In genomic region chr5:92435025-92435584, GRCm38 (mm10) we compare ENCODE assay signal across 8 mouse cellular contexts. TPM values are rescaled to one million over a fixed set of nuclear protein-coding genes. Genes with fewer than 3 reads are reported as not detected.
DNase-seq lines count a peak whose midpoint lies in the region; ATAC-seq lines count a peak whose summit lies in the region.

TSS of gene Nup54 (minus strand) at chr5:92435219.

- H3K27me3 ChIP-seq in forebrain, embryonic 14.5 days (replicated peaks; ENCODE audit: control insufficient read depth, insufficient read depth, low read length), result no peaks in the 10 kb centered on the region
- no peaks in the 10 kb centered on the region for H3K27me3 ChIP-seq in neural tube, embryonic 15.5 days (replicated peaks)

- under 1% methylated on average over 34 of the region's 34 CpGs for WGBS in forebrain, embryonic 14.5 days
- 1% methylated on average over 34 of the region's 34 CpGs for WGBS in neural tube, embryonic 15.5 days

- peak within 1 kb of the TSS; percentile 81 for H3K27ac ChIP-seq in forebrain, embryonic 14.5 days (ENCODE audit: low read depth, low read length)
- peak within 1 kb of the TSS; percentile 85 for H3K27ac ChIP-seq in neural tube, embryonic 15.5 days (replicated peaks)

- intact Hi-C loops in heart, postnatal 14 days (cut with DNase I), result loop anchor here (2.0 kb wide), 1 partner anchor 70 kb away; no protein-coding TSS in a partner anchor

- peaks cover 2% of the 10 kb centered on the region; the same call in 1 of the 2 replicates for H3K36me3 ChIP-seq in forebrain, embryonic 14.5 days (ENCODE audit: control insufficient read depth, insufficient read depth, low read length)
- no peaks in the 10 kb centered on the region for H3K36me3 ChIP-seq in neural tube, embryonic 15.5 days

- peak within 1 kb of the TSS; percentile 93 for H3K9ac ChIP-seq in forebrain, embryonic 14.5 days (ENCODE audit: low read length)
- H3K9ac ChIP-seq in neural tube, embryonic 15.5 days (replicated peaks), result peak within 1 kb of the TSS; percentile 90

- H3K4me1 ChIP-seq in forebrain, embryonic 14.5 days (ENCODE audit: control insufficient read depth, insufficient read depth, low read length), result peaks cover 10% of the 10 kb centered on the region; the same call in 1 of the 2 replicates
- H3K4me1 ChIP-seq in neural tube, embryonic 15.5 days, result peaks cover 20% of the 10 kb centered on the region

- peak within 1 kb of the TSS; percentile 92 for H3K4me2 ChIP-seq in forebrain, embryonic 14.5 days (ENCODE audit: low read length)
- peak within 1 kb of the TSS; percentile 84 for H3K4me2 ChIP-seq in neural tube, embryonic 15.5 days

- DNase-seq in ES-CJ7 (ENCODE audit: low read depth, low spot score), result peak; percentile 98
- DNase-seq in cerebellum, adult 11 months, result peak; percentile 95
- peak; percentile 97 for DNase-seq in forebrain, embryonic 14.5 days (ENCODE audit: low spot score)
- peak; percentile 92 to 96 for DNase-seq in heart, postnatal 14 days
- peak; percentile 97 for DNase-seq in layer of hippocampus, adult 11-12 months (ENCODE audit: low spot score)
- peak; percentile 98 for DNase-seq in lung, adult 18-20 months
- DNase-seq in testis, postnatal 14 days (ENCODE audit: low spot score), result peak; percentile 95

- ATAC-seq in forebrain, embryonic 14.5 days, result peak; percentile 99
- ATAC-seq in neural tube, embryonic 15.5 days (ENCODE audit: low FRiP score), result peak; percentile 100

- peak within 1 kb of the TSS; percentile 97 for H3K4me3 ChIP-seq in forebrain, embryonic 14.5 days (ENCODE audit: low read depth, low read length)
- H3K4me3 ChIP-seq in neural tube, embryonic 15.5 days (replicated peaks), result peak within 1 kb of the TSS; percentile 94

- H3K9me3 ChIP-seq in forebrain, embryonic 14.5 days (replicated peaks; ENCODE audit: control insufficient read depth, low read length), result no peaks in the 10 kb centered on the region
- H3K9me3 ChIP-seq in neural tube, embryonic 15.5 days (replicated peaks), result no peaks in the 10 kb centered on the region

RNA-seq across cellular contexts. Expression of gene Nup54, which starts in this region (rescaled TPM):
- polyA plus RNA-seq in forebrain, embryonic 14.5 days (2014; fragmentation: Nextera tagmentation; extraction: Ambion mirVana), result 55.4 and 63.2 TPM in 2 replicates
- 10 to 100 TPM; 15.8 to 17.0 TPM for total RNA-seq in heart, postnatal 14 days (2021)
- 49.2 and 50.6 TPM in 2 replicates for polyA plus RNA-seq in neural tube, embryonic 15.5 days (2015; fragmentation: Nextera tagmentation; extraction: Ambion mirVana)

Comparison
In these comparisons a context has a peak if more than half of its experiments do, and no peak if none do; other contexts are left out.
1. Peak in every context shown above with its lines: DNase-seq, ATAC-seq, H3K4me3 ChIP-seq and H3K27ac ChIP-seq.